Mouse (Mus musculus) skeletal muscle tissue, adult 2 months (tissue): Measurements from ENCODE around the gene Arhgap33.

Source experiments
- DNase-seq: peaks from one replicate; pipeline ENCODE4 v3.0.0-alpha.2; 2012; ENCODE audit warnings: low read depth, low spot score

Gene Arhgap33

GRCm38 (mm10) chr7:30534633-30535577 lies at the start of gene Arhgap33:
Arhgap33 (minus strand) TSS chr7:30535060.
- peak; percentile 92 for DNase-seq

GRCm38 (mm10) chr7:30584339-30584738 lies 49.5 kb upstream of the Arhgap33 start:
- no peak for DNase-seq

DNA sequence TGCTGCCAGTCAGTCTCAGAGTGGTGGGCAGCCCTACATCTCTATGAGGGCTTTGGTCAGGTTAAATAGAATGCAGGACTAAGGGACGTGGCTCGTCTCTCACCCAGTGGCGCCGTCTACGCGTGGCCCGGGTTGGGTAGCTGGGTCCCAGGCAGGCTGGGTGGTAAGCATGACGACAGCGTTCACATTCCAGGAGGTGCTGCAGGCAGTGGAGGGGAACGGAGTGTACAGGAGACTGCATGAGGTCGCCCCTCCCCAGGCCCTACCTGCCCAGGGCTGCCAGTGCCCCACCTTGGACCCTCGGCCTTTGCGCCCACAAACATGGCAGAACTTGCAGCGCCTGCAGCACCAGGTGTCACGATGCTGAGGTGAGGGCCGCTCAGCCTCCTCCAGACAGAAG lies 46.7 kb upstream of the Arhgap33 start:
- DNase-seq: no peak

GRCm38 (mm10) chr7:30579950-30580349 lies 45.1 kb upstream of the Arhgap33 start:
- DNase-seq: no peak

DNA sequence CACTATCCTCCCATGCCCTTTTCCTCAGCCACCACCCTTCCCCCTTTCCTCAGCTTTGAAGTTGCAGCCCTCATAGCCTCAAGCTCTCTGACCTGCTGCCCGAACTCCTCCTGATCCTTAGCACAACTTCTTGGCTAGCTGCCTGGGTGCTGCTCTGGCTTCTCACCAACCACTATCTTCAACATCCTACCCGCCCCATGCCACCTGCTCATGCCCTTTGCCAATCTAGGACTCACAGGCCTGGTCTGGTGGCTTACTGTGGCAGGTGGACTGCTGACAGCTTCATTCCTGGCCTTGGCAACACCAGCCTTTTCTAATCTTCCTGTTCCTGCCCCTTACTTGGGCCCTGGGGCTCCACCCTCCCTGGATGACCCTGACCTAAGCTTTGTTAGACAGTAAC lies 38.1 kb upstream of the Arhgap33 start:
- DNase-seq: peak; percentile 94

DNA sequence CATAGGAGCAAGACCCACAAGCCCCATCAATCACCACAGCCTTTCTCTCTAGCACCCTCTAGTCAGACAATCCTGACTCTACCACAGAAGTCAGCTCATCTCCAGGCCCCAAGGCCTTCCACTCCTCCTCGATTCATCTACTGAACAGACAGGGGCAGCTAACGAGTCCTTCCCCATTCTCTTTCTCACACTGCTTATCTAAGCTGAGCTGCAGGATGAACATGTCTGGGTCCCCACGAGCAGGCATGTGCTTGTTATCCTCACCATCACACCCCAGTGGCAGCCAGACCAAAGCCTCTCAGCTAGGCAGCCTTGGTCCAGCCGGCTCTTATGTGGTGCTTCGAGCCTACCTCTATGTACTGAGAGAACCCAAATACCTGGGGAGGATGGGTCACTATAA lies 37.5 kb upstream of the Arhgap33 start:
- DNase-seq: no peak

- no peak for DNase-seq
These were observed 32.7 kb upstream of the Arhgap33 start for GRCm38 (mm10) chr7:30567555-30567954.

- no peak for DNase-seq
These were observed 31.2 kb upstream of the Arhgap33 start for GRCm38 (mm10) chr7:30566033-30566432.

DNA sequence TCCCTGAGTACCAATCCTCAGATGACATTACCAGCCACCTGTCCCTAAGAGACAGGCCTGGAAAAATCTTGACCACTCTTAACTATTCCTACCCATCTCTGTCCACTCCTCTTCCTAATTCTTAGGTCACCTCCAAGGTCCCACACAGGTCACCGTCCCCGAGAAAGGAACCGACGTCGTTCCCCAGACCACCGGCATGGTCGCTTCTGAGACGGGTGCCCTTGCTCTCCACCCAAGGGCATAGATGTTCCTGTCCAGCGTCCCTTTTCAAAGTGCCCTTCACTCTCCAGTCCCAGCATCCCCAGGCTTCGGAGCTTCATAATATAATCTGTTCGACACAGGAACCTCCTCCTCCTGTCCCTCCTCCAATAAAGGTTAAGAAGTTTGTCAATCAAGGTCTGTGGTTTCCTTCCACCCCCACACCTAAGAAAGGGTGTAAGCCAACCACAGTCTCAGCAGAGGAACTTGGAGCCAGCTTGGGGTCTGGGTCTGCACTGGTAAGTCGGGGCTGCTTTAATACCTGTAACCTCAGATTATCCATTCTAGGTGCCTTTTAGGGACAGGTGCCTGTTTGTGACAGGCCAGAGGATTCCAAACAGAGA lies 30.2 kb upstream of the Arhgap33 start, which contains the start of gene Igflr1:
TSS of gene Igflr1 (plus strand) at position 458 of the 602 bp plus-strand sequence.
- DNase-seq: no peak

GRCm38 (mm10) chr7:30563906-30564280 lies 29.0 kb upstream of the Arhgap33 start:
- DNase-seq: no peak

DNA sequence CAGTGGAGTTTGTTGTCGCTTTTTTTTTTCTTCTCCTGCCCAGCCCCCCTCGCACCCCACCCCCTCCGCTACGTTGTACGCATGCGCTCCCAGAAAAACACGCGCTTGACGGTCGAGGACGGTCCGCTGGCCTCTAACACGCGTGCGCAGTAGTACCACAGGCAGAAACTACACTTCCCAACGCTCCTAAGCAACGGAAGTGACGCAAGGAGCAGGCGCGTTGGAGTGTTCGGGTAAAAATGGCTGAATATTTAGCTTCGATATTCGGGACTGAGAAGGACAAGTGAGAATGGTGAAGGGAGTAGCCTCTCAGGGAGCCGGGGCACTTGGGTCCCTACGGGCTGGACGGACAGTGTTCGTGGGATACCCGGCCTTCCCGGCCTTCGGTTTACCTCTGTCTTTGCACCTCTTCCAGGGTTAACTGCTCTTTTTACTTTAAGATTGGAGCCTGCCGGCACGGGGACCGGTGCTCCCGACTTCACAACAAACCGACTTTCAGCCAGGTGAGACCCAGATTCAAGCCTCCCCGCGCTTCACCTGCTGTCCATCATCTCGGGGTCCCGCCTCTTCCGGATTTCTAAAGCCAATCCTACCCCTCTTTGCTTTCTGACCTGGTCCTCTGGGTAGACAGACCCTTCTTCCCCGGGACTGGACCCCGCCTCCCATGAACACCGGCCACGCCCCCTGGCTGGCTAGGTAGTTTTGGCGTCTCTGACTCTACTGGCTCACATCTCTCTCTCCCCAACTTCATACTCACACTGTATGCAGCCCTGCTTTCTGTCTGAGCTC lies 28.5 kb upstream of the Arhgap33 start, which contains the start of the genes U2af1l4, Gm49396 and Psenen:
TSS of gene U2af1l4 (plus strand) at position 185 of the 789 bp plus-strand sequence.
TSS of gene Gm49396 (plus strand) at position 228 of the 789 bp plus-strand sequence.
TSS of gene Psenen (minus strand) at position 511 of the 789 bp plus-strand sequence.
- DNase-seq: peak; percentile 99

GRCm38 (mm10) chr7:30562526-30563116 lies 27.8 kb upstream of the Arhgap33 start:
- no peak for DNase-seq

DNA sequence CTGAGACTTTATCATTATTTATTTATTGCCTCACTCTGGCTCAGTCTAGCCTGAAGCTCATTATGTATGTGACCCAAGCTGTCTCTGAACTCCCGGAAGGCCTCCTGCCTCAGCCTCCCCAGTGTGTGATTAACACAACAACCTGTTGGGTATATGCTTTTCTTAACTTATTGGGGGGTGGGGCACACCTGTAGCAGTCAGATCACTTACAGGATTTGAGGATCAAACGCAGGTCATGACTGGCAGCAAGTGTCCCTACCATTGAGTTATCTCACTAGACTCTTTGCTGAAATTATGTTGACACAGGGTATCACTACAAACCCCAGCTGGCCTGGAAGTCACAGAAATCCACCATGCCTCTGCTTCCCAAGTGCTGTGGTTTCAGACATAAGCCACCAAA lies 25.4 kb upstream of the Arhgap33 start:
- DNase-seq: no peak

DNA sequence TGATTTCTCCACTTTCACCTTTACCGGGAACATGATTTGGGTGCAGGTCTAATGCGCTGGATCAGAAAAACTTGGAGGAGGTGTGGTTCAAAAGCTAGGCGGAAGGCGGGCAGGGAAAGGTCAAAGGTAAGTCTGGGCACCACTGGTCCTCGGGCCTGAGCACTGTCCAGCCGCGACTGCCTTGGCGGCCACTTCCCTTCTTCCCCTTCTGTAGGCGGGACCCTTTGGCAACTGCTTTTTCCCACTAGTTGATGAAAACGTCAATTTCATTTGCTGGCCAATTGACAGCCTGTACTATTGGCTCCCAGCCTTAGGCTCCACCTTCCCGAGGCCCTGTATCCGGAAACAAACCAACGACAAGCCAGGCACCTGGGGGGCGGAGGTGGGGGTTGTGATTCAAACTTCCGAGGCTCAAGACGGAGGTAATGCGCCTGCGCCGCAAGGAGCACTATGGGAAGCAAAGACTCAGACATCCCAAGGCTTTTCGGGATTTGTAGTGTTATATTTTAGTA lies 24.6 kb upstream of the Arhgap33 start, which contains the start of gene Lin37:
TSS of gene Lin37 (minus strand) at position 396 of the 512 bp plus-strand sequence.
- peak; percentile 99 for DNase-seq

DNA sequence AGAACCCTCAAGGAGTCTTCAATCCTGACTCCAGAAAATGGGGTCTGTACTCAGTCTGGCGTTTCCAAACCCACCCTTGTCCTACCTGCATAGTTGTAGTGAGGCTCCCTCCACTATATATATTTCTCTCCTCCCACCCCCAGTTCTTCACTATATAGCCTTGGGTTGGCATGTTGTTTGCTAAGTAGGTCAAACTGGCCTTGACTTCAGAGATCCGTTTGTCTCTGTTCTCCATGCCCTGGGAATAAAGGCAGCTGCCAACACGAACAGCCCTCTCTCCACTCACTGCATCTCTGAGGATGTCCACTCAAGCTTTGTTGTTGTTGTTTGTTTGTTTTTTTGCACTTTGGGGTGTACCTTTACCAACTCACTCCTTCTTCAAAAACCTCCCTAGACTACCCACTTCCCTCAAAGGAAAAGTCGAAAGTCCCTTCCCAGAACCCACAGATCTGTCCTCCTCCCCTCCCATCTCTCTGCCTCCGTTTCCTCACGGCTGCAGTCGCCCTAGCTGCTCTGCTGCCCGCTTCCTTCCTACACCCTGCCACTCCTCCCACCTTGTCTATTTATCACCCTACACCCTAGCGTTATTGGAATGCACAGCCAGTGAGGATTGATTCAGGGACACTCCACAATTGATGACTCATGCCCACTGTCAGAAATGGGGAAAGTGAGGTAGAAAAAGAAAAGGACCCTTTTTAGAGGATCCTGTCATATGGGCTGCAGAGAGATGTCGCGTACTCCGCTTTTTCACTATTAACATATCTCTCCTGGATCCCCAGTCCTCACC lies 24.0 kb upstream of the Arhgap33 start:
- no peak for DNase-seq

- no peak for DNase-seq
These were observed 23.1 kb upstream of the Arhgap33 start for GRCm38 (mm10) chr7:30557901-30558514.

DNA sequence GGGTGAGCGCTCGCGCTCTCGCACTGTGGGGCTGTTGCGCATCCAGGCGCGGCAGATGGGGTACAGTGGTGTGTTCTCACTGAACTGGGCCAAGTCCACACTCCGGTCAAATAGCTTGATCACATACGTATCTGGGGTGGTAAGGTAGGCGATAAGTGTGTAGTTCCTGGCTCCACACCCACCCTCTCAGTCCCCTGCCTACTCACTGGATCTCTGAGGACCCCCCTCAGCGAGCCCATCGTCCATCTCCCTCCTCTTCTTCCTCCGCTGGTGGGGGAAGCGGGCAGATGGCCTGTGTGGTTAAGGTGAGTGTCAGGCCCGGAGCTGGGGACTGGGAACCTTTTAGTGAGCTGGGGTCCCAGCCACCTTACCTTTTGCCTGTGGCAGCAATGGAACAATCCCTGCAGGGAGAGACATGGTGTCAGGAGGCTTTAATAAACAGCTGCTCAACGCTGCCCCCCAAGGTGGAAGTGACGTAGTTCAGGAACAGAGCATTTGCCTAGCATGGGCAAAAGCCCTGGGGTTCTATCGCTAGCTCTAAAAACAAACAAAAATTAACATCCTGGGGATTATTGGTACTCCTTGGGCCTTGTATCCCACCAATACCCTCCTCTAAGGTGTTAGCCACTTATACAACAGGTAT lies 22.2 kb upstream of the Arhgap33 start:
- DNase-seq: no peak

DNA sequence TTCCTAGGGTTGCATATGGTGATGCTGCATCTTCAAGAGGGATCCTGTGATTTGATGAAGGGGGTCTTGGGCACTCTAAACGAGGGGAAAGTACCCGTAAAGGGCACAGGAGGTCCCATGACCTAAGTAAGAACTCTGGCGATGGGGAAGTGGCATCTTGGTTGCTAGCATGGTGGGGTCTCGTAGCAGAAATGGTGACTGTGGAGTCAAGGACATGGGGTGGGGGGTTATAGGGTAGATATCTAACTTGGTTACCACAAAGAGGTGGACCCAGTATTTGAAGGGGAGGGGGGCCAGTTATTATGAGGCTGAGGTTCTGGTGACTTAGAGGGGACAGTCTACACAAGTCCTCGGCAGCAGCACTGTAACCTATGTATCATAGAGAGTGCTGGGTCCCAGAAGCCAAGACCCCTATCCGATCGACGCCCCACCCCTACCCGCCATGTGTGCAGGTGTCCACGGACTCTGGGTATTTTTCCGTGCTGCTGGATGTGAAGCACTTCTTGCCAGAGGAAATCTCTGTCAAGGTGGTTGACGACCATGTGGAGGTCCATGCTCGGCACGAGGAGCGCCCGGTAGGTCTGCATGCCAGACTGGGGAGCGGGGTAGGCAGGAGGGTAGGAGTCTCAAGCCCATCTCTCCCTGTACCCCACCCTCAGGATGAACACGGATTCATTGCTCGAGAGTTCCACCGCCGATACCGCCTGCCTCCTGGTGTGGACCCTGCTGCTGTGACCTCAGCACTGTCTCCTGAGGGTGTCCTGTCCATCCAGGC lies 19.1 kb upstream of the Arhgap33 start:
- DNase-seq: no peak
